Mouse (Mus musculus): ENCODE measurements at regions not wholly inside any gene's neighbourhood (a gene's known extent, or its start where the extent isn't known, plus 50 kb on each side); places are given as distances from the start of the nearest gene placed in this dataset.

GRCm38 (mm10) chr6:41225382-41225781 is 76.7 kb upstream of the Try4 start:
- Histone ChIP-seq H3K4me3 (ENCODE audit: low read depth, low read length) (no peak overlapping the region), H3K4me1 (ENCODE audit: control insufficient read depth, insufficient read depth, insufficient read length, low read length) (no peaks in the 10 kb centered on the region), H3K27me3 (ENCODE audit: control insufficient read depth, insufficient read depth, low read length) (no peaks in the 10 kb centered on the region), H3K36me3 (ENCODE audit: control insufficient read depth, insufficient read depth, low read length) (no peaks in the 10 kb centered on the region), H3K27ac (ENCODE audit: insufficient read depth, low read depth, low read length) (no peak overlapping the region)
- TF ChIP-seq CTCF (IDR thresholded peaks at IDR 0.05; ENCODE audit: extremely low read depth, insufficient read length, insufficient replicate concordance, low read depth, low read length) (no peak), POLR2A (IDR thresholded peaks at IDR 0.05; ENCODE audit: low read depth, low read length) (no peak)
- WGBS: 41% methylated on average over 1 of the region's 1 CpGs

- Histone ChIP-seq H3K27me3 (ENCODE audit: control insufficient read depth, insufficient read depth, low read length) (no peaks in the 10 kb centered on the region), H3K4me1 (ENCODE audit: control insufficient read depth, insufficient read depth, insufficient read length, low read length) (0 out of 2 replicates have a peak, but pooled peaks cover 2% of the 10 kb centered on the region), H3K36me3 (ENCODE audit: control insufficient read depth, insufficient read depth, low read length) (no peaks in the 10 kb centered on the region), H3K4me3 (ENCODE audit: low read depth, low read length) (no peak overlapping the region), H3K27ac (ENCODE audit: insufficient read depth, low read depth, low read length) (no peak overlapping the region)
- WGBS: 80% methylated on average over 7 of the region's 7 CpGs
- TF ChIP-seq POLR2A (IDR thresholded peaks at IDR 0.05; ENCODE audit: low read depth, low read length): no peak
- TF ChIP-seq CTCF (IDR thresholded peaks at IDR 0.05; ENCODE audit: extremely low read depth, insufficient read length, insufficient replicate concordance, low read depth, low read length): no peak
Measured at GRCm38 (mm10) chr6:41218415-41218814, 83.7 kb upstream of the Try4 start.

GRCm38 (mm10) chr6:41215857-41216256 is 86.2 kb upstream of the Try4 start:
- no peaks in the 10 kb centered on the region for H3K36me3 ChIP-seq (ENCODE audit: control insufficient read depth, insufficient read depth, low read length)
- H3K4me3 ChIP-seq (ENCODE audit: low read depth, low read length): no peak overlapping the region
- TF ChIP-seq CTCF (IDR thresholded peaks at IDR 0.05; ENCODE audit: extremely low read depth, insufficient read length, insufficient replicate concordance, low read depth, low read length): no peak
- no peak for TF ChIP-seq POLR2A (IDR thresholded peaks at IDR 0.05; ENCODE audit: low read depth, low read length)
- no peaks in the 10 kb centered on the region for H3K27me3 ChIP-seq (ENCODE audit: control insufficient read depth, insufficient read depth, low read length)
- no peak overlapping the region for H3K27ac ChIP-seq (ENCODE audit: insufficient read depth, low read depth, low read length)
- WGBS: 74% methylated on average over 4 of the region's 4 CpGs
- 0 out of 2 replicates have a peak, but pooled peaks cover 2% of the 10 kb centered on the region for H3K4me1 ChIP-seq (ENCODE audit: control insufficient read depth, insufficient read depth, insufficient read length, low read length)

- WGBS: 53% methylated on average over 4 of the region's 4 CpGs
- no peaks in the 10 kb centered on the region for H3K36me3 ChIP-seq (ENCODE audit: control insufficient read depth, insufficient read depth, low read length)
- TF ChIP-seq CTCF (IDR thresholded peaks at IDR 0.05; ENCODE audit: extremely low read depth, insufficient read length, insufficient replicate concordance, low read depth, low read length): no peak
- no peak for TF ChIP-seq POLR2A (IDR thresholded peaks at IDR 0.05; ENCODE audit: low read depth, low read length)
- H3K27me3 ChIP-seq (ENCODE audit: control insufficient read depth, insufficient read depth, low read length): no peaks in the 10 kb centered on the region
- no peaks in the 10 kb centered on the region for H3K4me1 ChIP-seq (ENCODE audit: control insufficient read depth, insufficient read depth, insufficient read length, low read length)
- no peak overlapping the region for H3K4me3 ChIP-seq (ENCODE audit: low read depth, low read length)
- H3K27ac ChIP-seq (ENCODE audit: insufficient read depth, low read depth, low read length): no peak overlapping the region
Measured at GRCm38 (mm10) chr6:41205864-41206263, 96.2 kb upstream of the Try4 start.

GRCm38 (mm10) chr6:41202882-41203281 is 99.2 kb upstream of the Try4 start:
- Histone ChIP-seq H3K4me3 (ENCODE audit: low read depth, low read length) (no peak overlapping the region), H3K27me3 (ENCODE audit: control insufficient read depth, insufficient read depth, low read length) (no peaks in the 10 kb centered on the region), H3K4me1 (ENCODE audit: control insufficient read depth, insufficient read depth, insufficient read length, low read length) (no peaks in the 10 kb centered on the region), H3K36me3 (ENCODE audit: control insufficient read depth, insufficient read depth, low read length) (no peaks in the 10 kb centered on the region), H3K27ac (ENCODE audit: insufficient read depth, low read depth, low read length) (no peak overlapping the region)
- WGBS: 90% methylated on average over 1 of the region's 1 CpGs
- no peak for TF ChIP-seq POLR2A (IDR thresholded peaks at IDR 0.05; ENCODE audit: low read depth, low read length)
- no peak for TF ChIP-seq CTCF (IDR thresholded peaks at IDR 0.05; ENCODE audit: extremely low read depth, insufficient read length, insufficient replicate concordance, low read depth, low read length)

GRCm38 (mm10) chr6:41202302-41202701 is 99.8 kb upstream of the Try4 start:
- H3K27me3 ChIP-seq (ENCODE audit: control insufficient read depth, insufficient read depth, low read length): no peaks in the 10 kb centered on the region
- TF ChIP-seq POLR2A (IDR thresholded peaks at IDR 0.05; ENCODE audit: low read depth, low read length) (no peak), CTCF (IDR thresholded peaks at IDR 0.05; ENCODE audit: extremely low read depth, insufficient read length, insufficient replicate concordance, low read depth, low read length) (no peak)
- WGBS: 73% methylated on average over 2 of the region's 2 CpGs
- no peak overlapping the region for H3K4me3 ChIP-seq (ENCODE audit: low read depth, low read length)
- no peak overlapping the region for H3K27ac ChIP-seq (ENCODE audit: insufficient read depth, low read depth, low read length)
- no peaks in the 10 kb centered on the region for H3K4me1 ChIP-seq (ENCODE audit: control insufficient read depth, insufficient read depth, insufficient read length, low read length)
- H3K36me3 ChIP-seq (ENCODE audit: control insufficient read depth, insufficient read depth, low read length): no peaks in the 10 kb centered on the region

- Histone ChIP-seq H3K36me3 (ENCODE audit: control insufficient read depth, insufficient read depth, low read length) (no peaks in the 10 kb centered on the region), H3K27ac (ENCODE audit: insufficient read depth, low read depth, low read length) (no peak overlapping the region), H3K4me3 (ENCODE audit: low read depth, low read length) (no peak overlapping the region), H3K27me3 (ENCODE audit: control insufficient read depth, insufficient read depth, low read length) (no peaks in the 10 kb centered on the region), H3K4me1 (ENCODE audit: control insufficient read depth, insufficient read depth, insufficient read length, low read length) (no peaks in the 10 kb centered on the region)
- TF ChIP-seq CTCF (IDR thresholded peaks at IDR 0.05; ENCODE audit: extremely low read depth, insufficient read length, insufficient replicate concordance, low read depth, low read length) (no peak), POLR2A (IDR thresholded peaks at IDR 0.05; ENCODE audit: low read depth, low read length) (no peak)
- 46% methylated on average over 1 of the region's 1 CpGs for WGBS
Measured at GRCm38 (mm10) chr6:41194464-41194863, 107.6 kb upstream of the Try4 start.
